Mouse (Mus musculus): ENCODE measurements around the gene Cdc42ep3.
A peak's percentile ranks its signal among the peaks of the same experiment; 100 is the strongest.

The Cdc42ep3 gene

DNA sequence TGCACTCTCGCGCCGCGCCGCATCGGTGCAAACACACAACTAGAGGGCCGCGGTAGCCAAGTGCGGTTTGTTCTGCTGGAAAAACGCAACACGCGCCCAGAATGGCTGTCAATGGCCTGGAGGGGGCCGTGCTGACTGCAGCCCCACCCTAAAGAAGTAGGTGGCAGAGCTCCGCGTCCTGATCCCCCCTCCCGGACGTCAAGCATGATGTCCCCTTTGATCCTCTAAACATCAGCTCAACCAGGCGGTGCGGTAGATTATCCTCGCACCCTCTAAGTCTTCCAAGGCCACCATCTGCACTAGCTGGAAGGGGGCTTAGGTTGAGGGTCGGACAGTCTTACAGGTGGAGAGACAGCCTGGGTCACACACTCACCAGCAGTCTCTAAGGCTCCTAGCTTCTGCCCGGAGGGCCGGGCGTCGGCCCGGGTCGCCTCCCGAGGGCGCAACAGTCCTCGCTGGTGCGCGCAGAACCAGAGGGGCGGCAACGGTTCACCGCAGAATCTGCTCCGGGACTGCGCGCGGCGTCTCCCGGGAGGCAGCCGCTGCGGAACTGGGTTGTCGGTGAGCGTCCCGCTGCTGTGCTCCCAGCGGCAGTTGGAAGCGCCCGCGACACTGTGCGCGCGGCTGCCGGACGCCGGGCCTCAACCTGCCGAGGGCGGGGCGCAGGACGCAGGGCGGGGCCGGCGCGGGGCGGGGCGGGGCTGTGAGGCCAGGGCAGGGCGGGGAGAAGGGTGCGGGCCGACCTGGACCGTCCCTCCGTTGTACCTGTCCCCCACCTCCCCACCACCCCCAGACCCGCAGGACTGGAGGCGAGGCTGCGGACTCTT lies at the start of gene Cdc42ep3:
Cdc42ep3 (minus strand) TSS at position 648 of the 827 bp plus-strand sequence.
- DNase-seq, result peak; percentile 90 to 94

DNA sequence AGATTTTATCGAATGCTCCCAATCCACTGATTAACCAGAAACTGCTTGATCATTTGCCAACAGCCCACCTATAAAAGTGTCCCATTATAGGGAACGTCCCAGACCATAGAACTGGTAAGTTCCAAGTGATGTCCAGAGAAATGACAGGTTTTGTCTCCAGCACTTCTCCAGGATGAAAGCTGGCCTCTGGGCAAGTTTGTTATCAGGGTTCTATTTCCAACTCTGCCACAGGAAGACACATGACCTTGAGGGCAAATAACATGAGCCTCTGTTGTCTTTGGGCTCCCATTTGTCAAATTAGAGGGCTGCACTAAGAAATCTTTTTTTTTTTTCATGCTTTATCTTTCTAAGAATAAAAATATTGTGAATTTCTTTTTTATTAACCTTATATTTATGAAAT lies 45.5 kb upstream of the Cdc42ep3 start:
- DNase-seq, result no peak

DNA sequence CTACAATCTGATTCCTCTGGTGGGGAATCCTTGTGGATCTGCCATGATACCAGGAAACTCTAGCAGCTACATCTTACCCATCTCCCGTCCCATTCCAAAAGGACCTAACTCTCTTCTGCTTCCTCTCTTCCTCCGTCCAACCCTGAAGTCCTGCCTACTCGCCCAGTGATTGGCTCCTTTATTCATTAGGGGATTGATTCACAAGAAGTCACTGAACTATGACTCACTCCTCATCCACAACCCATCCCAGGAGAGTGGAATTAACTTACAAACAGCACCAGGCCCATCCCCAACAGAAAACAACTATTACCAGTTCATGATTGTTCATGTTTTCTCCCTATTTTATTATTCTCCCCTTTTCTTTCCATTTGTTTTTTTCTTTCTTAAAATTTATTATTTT lies 43.5 kb upstream of the Cdc42ep3 start:
- DNase-seq, result no peak

GRCm38 (mm10) chr17:79394799-79395198 lies 39.9 kb upstream of the Cdc42ep3 start:
- DNase-seq, result no peak

DNA sequence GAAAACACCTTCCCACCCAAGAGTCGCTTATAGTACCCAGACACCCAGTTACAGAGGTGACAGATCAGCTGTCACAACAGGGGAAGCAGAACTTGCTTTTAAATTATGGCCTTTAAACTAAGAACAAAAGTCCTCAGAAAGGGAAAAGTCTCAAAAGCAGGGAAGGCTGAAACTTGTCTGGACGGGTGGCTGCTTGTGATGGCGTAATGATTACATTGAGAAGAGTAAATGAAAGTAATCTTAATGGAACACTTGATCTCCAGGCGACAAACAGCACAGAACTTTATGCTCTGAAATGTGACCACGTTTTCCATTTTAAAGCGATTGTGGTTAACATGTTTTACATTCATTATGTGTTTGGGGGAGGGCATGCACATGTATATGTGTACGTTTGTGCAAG lies 39.0 kb upstream of the Cdc42ep3 start:
- DNase-seq, result no peak

DNA sequence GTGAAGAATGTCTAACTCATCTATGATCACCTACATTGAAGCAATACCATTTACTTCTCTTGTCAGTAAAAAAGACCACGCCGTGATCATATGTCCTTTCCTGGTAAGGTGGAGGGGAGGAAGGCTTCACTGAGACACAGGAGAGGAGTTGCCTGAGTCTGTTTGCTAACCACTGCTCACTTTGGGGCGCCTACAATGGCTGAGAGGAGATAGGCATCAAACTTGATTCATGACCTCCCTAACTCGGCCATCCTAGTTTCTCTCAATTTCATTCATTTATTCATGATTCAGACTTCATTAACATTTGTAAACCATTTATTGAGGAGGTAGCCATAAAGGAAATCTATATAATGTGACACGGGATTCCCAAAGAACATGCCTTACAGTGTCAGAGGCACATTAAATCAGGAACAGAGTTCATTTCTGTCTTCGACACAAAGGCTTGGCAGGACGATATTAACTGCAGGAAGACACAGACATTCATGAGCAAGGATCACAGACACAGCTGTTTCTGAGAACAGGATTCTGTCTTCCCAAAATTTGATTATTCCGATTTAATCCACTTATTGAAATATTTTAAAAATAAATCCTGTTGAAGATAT lies 32.7 kb upstream of the Cdc42ep3 start:
- DNase-seq, result no peak

- no peak for DNase-seq
These were observed 26.6 kb upstream of the Cdc42ep3 start for GRCm38 (mm10) chr17:79381485-79381884.

- DNase-seq, result no peak
These were observed 24.3 kb upstream of the Cdc42ep3 start for GRCm38 (mm10) chr17:79379191-79379590.

GRCm38 (mm10) chr17:79376434-79377210 lies 21.7 kb upstream of the Cdc42ep3 start:
- DNase-seq, result no peak

DNA sequence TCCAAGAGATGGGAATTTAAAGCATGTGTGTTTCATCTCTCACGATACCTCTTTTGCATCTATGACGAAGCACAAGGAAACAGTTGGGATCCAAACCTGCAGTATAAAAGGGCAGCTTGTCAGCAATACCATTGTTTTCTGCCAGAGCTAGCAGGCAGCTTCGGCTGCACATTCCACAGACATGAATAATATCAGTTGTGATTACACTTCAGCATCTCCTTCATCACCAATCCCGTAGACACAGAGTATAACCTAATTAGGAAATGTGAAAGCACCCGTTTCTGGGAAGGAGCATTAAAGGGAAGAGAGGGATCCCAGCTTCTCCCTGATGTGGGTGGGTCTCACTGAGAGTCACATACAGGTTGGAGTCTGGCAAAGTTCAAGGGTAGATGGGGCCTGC lies 18.1 kb upstream of the Cdc42ep3 start:
- no peak for DNase-seq

- no peak for DNase-seq
These were observed 10.0 kb upstream of the Cdc42ep3 start for GRCm38 (mm10) chr17:79364749-79365450.

GRCm38 (mm10) chr17:79356071-79356601 lies 1.2 kb upstream of the Cdc42ep3 start:
- DNase-seq, result peak in 1 of 2 experiments; percentile 74

- DNase-seq, result peak; percentile 89 to 90
These were observed 540 bp upstream of the Cdc42ep3 start for GRCm38 (mm10) chr17:79355271-79355991.

DNA sequence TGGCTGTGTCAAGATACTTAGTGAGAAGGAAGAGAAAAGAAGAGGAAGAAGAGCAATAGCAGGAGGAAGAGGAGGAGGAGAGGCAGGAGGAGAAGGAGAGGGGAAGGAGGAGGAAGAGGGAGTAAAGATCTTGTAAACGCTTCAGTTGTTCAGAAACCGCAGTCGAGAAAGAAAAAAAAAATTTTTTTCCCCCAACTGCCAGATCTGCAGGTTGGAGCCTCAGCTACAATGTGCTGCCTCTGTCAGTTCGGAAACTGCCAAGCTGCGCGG lies 782 bp downstream of the Cdc42ep3 start:
- no peak for DNase-seq

GRCm38 (mm10) chr17:79353446-79354173 lies 1.3 kb downstream of the Cdc42ep3 start:
- no peak for DNase-seq

GRCm38 (mm10) chr17:79350751-79351191 lies 4.1 kb downstream of the Cdc42ep3 start:
- no peak for DNase-seq

- no peak for DNase-seq
These were observed 5.5 kb downstream of the Cdc42ep3 start for GRCm38 (mm10) chr17:79349371-79349770.

DNA sequence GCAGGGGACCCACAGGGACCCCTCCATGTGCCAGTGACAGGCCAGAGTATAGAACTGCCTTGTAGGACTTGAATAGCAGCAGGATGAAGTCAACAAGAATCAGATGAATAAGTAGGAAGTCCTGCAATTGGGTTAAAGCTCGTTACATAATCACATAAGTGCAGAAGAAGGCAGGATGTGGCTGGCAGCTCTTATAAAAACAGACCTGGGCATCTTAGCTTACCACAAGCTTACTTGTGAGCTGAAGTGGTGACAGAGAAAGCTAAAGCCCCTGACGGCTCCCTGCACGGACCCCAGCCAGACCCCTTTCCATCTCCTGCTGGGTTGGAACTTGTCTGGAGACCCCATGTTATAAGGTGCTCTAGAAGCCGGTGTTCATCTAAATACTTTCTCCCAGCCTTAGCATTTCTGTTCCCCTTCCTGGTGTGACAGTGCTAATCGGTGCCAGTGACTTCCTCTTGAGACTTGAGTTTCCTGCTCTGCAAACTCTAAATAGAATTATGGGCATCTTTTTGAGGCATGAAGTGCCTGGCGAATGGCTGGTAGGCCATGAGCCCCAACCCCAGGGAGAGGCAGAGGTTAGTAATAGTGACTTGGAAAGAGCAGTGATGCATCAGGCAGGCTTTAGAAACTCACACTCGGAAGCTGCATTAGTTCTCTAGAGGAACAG lies 6.8 kb downstream of the Cdc42ep3 start:
- DNase-seq, result no peak

DNA sequence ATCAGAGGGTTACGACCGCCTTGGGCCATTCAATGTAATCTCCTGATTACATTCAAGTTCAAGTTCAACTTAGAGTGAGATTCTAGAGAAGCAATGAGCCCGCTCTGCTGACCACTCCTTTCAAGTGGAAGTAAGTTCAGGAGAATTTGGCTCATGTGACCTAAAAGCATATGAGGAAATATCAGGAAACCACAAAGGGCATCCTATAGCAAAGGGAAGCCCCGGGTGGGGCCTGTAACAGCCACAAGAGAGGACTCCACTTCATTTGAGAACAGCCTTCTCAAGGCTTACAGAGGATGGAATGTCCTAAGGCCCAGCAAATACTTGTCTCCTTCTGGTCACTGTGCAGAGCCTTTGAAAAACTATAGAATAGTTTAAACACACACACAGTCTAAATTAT lies 7.6 kb downstream of the Cdc42ep3 start:
- no peak for DNase-seq

GRCm38 (mm10) chr17:79345001-79345709 lies 9.7 kb downstream of the Cdc42ep3 start:
- DNase-seq, result no peak

Data from cerebellum, postnatal 25 days (tissue).